Mouse (Mus musculus) megakaryocyte, embryonic 14.5 days (primary cell): ENCODE measurements around the gene Xpr1.

Source experiments
- FLI1 ChIP-seq: IDR thresholded peaks from 2 replicates; pipeline ENCODE4 v1.6.1; 2012; ENCODE audit warnings: low read length, inconsistent platforms, mixed read lengths
- GATA1 ChIP-seq: IDR thresholded peaks from 3 replicates; pipeline ENCODE4 v1.6.1; 2012; ENCODE audit warnings: mixed read lengths, low read length, inconsistent platforms, borderline replicate concordance

GRCm38 (mm10) chr1:155415421-155415820 is 1.8 kb downstream of the Xpr1 start:
- no peak for TF ChIP-seq GATA1
- TF ChIP-seq FLI1: no peak
